Mouse (Mus musculus) stomach, embryonic 16.5 days (tissue): Measurements from ENCODE around the gene Zc3h14. TPM values are rescaled to one million over a fixed set of nuclear protein-coding genes. Genes with fewer than 3 reads are reported as not detected.

Source experiments
- ATAC-seq: fragments of 200-750 bp; cut with Nextera tagmentation; 2 replicates; pipeline ENCODE4 v1.8.0; 2017; ENCODE audit warnings: moderate number of reproducible peaks, moderate TSS enrichment; ENCODE audit not compliant: insufficient read depth, low FRiP score
- H3K27ac ChIP-seq: fragments of 300-500 bp; sonication (generic); 2 replicates; pipeline ENCODE4 v1.5.1; 2014; ENCODE audit warnings: low read length
- H3K27me3 ChIP-seq: fragments of 300-500 bp; sonication (generic); 2 replicates; pipeline ENCODE4 v1.6.1; 2014; ENCODE audit warnings: low read length, control low read depth, mixed read lengths; ENCODE audit not compliant: control insufficient read depth, insufficient read depth
- H3K36me3 ChIP-seq: fragments of 300-500 bp; sonication (generic); 2 replicates; pipeline ENCODE4 v1.6.1; 2014; ENCODE audit warnings: low read length; ENCODE audit not compliant: control insufficient read depth, insufficient read depth
- H3K4me1 ChIP-seq: fragments of 300-500 bp; sonication (generic); 2 replicates; pipeline ENCODE4 v1.6.1; 2014; ENCODE audit warnings: low read length, control low read depth, mixed read lengths; ENCODE audit not compliant: control insufficient read depth, insufficient read depth
- H3K4me2 ChIP-seq: fragments of 300-500 bp; sonication (generic); 2 replicates; pipeline ENCODE4 v1.6.1; 2014; ENCODE audit warnings: low read depth, low read length, mixed read lengths
- H3K4me3 ChIP-seq: fragments of 300-500 bp; sonication (generic); replicated peaks from 2 replicates; pipeline ENCODE4 v1.5.1; 2014; ENCODE audit warnings: mild to moderate bottlenecking, low read length
- H3K9ac ChIP-seq: fragments of 300-500 bp; sonication (generic); 2 replicates; pipeline ENCODE4 v1.6.1; 2014; ENCODE audit warnings: low read length
- H3K9me3 ChIP-seq: fragments of 300-500 bp; sonication (generic); replicated peaks from 2 replicates; pipeline ENCODE4 v1.6.1; 2016; ENCODE audit warnings: low read length, control low read depth; ENCODE audit not compliant: control insufficient read depth
- WGBS: fragments of 180-500 bp; shearing (Covaris S2); extraction: QIAGEN DNeasy Blood & Tissue Kit; methylation state at CpG from one replicate; pipeline ENCODE4 v1.1.7; 2014; 5-methylcytosine and 5-hydroxymethylcytosine counted together
- polyA plus RNA-seq: library from polyadenylated mRNA; unstranded; fragments of >200 nt; fragmentation: Nextera tagmentation; extraction: Ambion mirVana; gene quantifications from 2 replicates; pipeline ENCODE4 v1.2.1, GENCODE M21; 2015

Gene Zc3h14
- polyA plus RNA-seq, 1 experiment from 2014 or later, result 97.5 TPM

- 22% methylated on average over 3 of the region's 3 CpGs for WGBS
- no peak overlapping the region for H3K4me2 ChIP-seq
- no peak overlapping the region for H3K27ac ChIP-seq
- no peaks in the 10 kb centered on the region for H3K36me3 ChIP-seq
- H3K4me3 ChIP-seq, result no peak overlapping the region
- no peak for ATAC-seq
- H3K9me3 ChIP-seq, result no peaks in the 10 kb centered on the region
- peaks cover 7% of the 10 kb centered on the region for H3K4me1 ChIP-seq
- no peak overlapping the region for H3K9ac ChIP-seq
- no peaks in the 10 kb centered on the region for H3K27me3 ChIP-seq
Observed at GRCm38 (mm10) chr12:98720628-98721027, 26.1 kb upstream of the Zc3h14 start.

GRCm38 (mm10) chr12:98721030-98721429, 25.7 kb upstream of the Zc3h14 start:
- Histone ChIP-seq H3K4me3 (no peak overlapping the region), H3K9ac (no peak overlapping the region), H3K4me1 (peaks cover 7% of the 10 kb centered on the region), H3K4me2 (no peak overlapping the region), H3K27ac (no peak overlapping the region), H3K27me3 (no peaks in the 10 kb centered on the region), H3K36me3 (no peaks in the 10 kb centered on the region), H3K9me3 (no peaks in the 10 kb centered on the region)
- ATAC-seq, result no peak
- WGBS, result 61% methylated on average over 3 of the region's 3 CpGs

GRCm38 (mm10) chr12:98724224-98724623, 22.5 kb upstream of the Zc3h14 start:
- no peak overlapping the region for H3K4me3 ChIP-seq
- no peak for ATAC-seq
- peaks cover 7% of the 10 kb centered on the region for H3K4me1 ChIP-seq
- no peaks in the 10 kb centered on the region for H3K27me3 ChIP-seq
- H3K9me3 ChIP-seq, result no peaks in the 10 kb centered on the region
- no peaks in the 10 kb centered on the region for H3K36me3 ChIP-seq
- H3K9ac ChIP-seq, result no peak overlapping the region
- H3K27ac ChIP-seq, result no peak overlapping the region
- no peak overlapping the region for H3K4me2 ChIP-seq
- WGBS, result 94% methylated on average over 7 of the region's 7 CpGs

GRCm38 (mm10) chr12:98724976-98725375, 21.8 kb upstream of the Zc3h14 start:
- Histone ChIP-seq H3K36me3 (no peaks in the 10 kb centered on the region), H3K4me3 (no peak overlapping the region), H3K9me3 (no peaks in the 10 kb centered on the region), H3K4me2 (no peak overlapping the region), H3K27me3 (no peaks in the 10 kb centered on the region), H3K9ac (no peak overlapping the region), H3K27ac (no peak overlapping the region), H3K4me1 (peaks cover 6% of the 10 kb centered on the region)
- 0 out of 2 replicates have a peak, but pooled peaks have one; percentile 53 for ATAC-seq
- WGBS, result 44% methylated on average over 5 of the region's 5 CpGs

GRCm38 (mm10) chr12:98726078-98726477, 20.7 kb upstream of the Zc3h14 start:
- 78% methylated on average over 7 of the region's 7 CpGs for WGBS
- peaks cover under 1% of the 10 kb centered on the region; the same call in 1 of the 2 replicates for H3K4me1 ChIP-seq
- no peak overlapping the region for H3K9ac ChIP-seq
- H3K36me3 ChIP-seq, result no peaks in the 10 kb centered on the region
- H3K9me3 ChIP-seq, result no peaks in the 10 kb centered on the region
- no peak overlapping the region for H3K4me2 ChIP-seq
- ATAC-seq, result no peak
- H3K27me3 ChIP-seq, result no peaks in the 10 kb centered on the region
- H3K4me3 ChIP-seq, result no peak overlapping the region
- no peak overlapping the region for H3K27ac ChIP-seq

- Histone ChIP-seq H3K36me3 (no peaks in the 10 kb centered on the region), H3K9me3 (no peaks in the 10 kb centered on the region), H3K4me3 (no peak overlapping the region), H3K9ac (no peak overlapping the region), H3K4me1 (no peaks in the 10 kb centered on the region), H3K27me3 (no peaks in the 10 kb centered on the region), H3K27ac (no peak overlapping the region), H3K4me2 (no peak overlapping the region)
- 60% methylated on average over 7 of the region's 7 CpGs for WGBS
- ATAC-seq, result no peak
Observed at GRCm38 (mm10) chr12:98727186-98727585, 19.6 kb upstream of the Zc3h14 start.

- H3K27ac ChIP-seq, result no peak overlapping the region
- no peaks in the 10 kb centered on the region for H3K27me3 ChIP-seq
- H3K36me3 ChIP-seq, result no peaks in the 10 kb centered on the region
- 83% methylated on average over 11 of the region's 11 CpGs for WGBS
- no peak overlapping the region for H3K4me3 ChIP-seq
- peaks cover 17% of the 10 kb centered on the region for H3K4me1 ChIP-seq
- no peak for ATAC-seq
- H3K4me2 ChIP-seq, result no peak overlapping the region
- H3K9me3 ChIP-seq, result no peaks in the 10 kb centered on the region
- H3K9ac ChIP-seq, result no peak overlapping the region
Observed at GRCm38 (mm10) chr12:98730682-98731081, 16.1 kb upstream of the Zc3h14 start.

GRCm38 (mm10) chr12:98733165-98733564, 13.6 kb upstream of the Zc3h14 start:
- Histone ChIP-seq H3K9me3 (no peaks in the 10 kb centered on the region), H3K9ac (peak overlapping the region; percentile 81)

GRCm38 (mm10) chr12:98733776-98734175, 13.0 kb upstream of the Zc3h14 start:
- Histone ChIP-seq H3K4me2 (peak overlapping the region; percentile 71), H3K27ac (no peak overlapping the region), H3K4me3 (peak overlapping the region; percentile 74), H3K27me3 (no peaks in the 10 kb centered on the region), H3K36me3 (no peaks in the 10 kb centered on the region), H3K9ac (peak overlapping the region; percentile 81), H3K9me3 (no peaks in the 10 kb centered on the region), H3K4me1 (peaks cover 23% of the 10 kb centered on the region)
- ATAC-seq, result no peak
- 17% methylated on average over 12 of the region's 12 CpGs for WGBS

More at GRCm38 (mm10) chr12:98733165-98733564, 13.6 kb upstream of the Zc3h14 start:
- Histone ChIP-seq H3K4me2 (peak overlapping the region; percentile 71), H3K27ac (no peak overlapping the region), H3K36me3 (no peaks in the 10 kb centered on the region), H3K4me1 (peaks cover 22% of the 10 kb centered on the region), H3K4me3 (peak overlapping the region; percentile 74; the same call in 1 of the 2 replicates), H3K27me3 (no peaks in the 10 kb centered on the region)
- ATAC-seq, result no peak
- 70% methylated on average over 3 of the region's 3 CpGs for WGBS
